Mouse (Mus musculus): ENCODE measurements around the gene Cuedc2.
A peak's percentile ranks its signal among the peaks of the same experiment; 100 is the strongest.

Gene Cuedc2

DNA sequence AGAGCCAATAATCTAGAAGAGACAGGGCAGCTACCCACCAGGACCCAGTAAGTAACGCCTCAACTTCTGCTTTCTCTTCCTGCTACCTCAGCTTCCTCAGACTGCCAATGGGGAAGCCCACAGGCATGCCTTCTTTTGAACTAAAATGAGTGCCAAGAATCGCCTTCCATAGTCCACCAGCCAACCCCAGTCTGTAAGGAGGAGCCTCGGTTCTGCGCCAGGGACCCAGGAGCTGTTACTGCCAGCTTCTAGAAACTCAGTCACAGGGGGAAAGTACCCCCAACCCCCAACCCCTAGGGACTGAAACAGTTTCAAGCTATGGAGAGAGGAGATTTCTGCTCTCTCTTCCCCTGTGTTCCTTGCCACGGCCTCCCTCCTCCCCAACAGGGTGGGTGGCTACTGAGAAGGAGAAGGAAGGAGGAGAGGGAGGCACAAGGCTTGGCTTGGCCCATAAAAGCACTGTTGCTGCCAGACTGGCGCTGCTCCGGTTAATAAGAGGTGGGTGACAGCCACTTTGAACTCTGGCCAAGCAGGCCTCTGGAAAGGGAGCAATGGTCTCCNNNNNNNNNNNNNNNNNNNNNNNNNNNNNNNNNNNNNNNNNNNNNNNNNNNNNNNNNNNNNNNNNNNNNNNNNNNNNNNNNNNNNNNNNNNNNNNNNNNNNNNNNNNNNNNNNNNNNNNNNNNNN is 927 bp upstream of the Cuedc2 start:
- DNase-seq (ENCODE audit: low read depth) = peak; percentile 85

DNA sequence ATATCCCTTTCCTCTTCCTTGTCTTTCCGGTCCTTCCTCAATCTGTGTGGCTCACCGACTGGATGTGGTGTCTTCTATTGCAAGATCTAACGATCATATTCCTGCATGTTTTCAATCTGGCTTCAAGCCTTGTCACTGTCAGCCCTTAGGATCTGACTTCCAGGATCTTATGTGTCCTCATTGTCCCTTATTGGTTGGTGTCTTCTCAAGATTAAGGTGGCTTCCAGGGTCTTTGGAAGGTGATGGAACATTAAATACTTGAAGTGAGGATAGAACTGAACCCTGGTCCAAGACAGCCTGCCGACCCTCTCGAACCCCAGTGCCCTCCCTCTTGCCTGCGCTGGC is 412 bp upstream of the Cuedc2 start:
- no peak for DNase-seq (ENCODE audit: low read depth)

DNA sequence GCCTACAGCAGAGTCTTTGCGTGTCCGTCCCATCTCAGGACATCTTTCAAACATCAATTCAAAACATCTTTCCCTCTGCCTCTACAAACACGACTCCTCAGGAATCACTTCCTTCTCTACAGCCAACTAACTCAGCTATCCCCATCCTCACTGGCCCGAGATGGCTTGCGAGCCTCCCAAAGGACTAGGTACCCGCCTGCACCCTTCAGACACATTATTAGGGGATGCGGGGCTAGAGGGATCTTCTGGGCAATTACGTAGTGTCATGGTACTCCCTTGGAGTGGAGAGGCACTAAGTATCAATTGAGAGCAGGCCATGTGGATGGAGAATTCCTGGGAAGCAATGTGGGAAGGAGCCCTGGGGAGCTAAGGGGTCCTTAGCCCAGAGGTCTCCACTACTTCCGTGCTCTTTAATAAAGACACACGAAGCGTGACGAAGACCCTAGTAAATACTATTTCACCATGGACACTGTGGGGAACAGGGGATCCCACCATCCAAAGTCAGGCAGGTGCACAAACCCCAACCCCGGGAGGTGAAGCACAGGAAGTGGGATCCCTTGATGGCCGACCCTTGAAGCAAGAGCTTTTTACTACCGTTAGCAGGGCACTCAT is 677 bp downstream of the Cuedc2 start:
- no peak for DNase-seq (ENCODE audit: low read depth)

DNA sequence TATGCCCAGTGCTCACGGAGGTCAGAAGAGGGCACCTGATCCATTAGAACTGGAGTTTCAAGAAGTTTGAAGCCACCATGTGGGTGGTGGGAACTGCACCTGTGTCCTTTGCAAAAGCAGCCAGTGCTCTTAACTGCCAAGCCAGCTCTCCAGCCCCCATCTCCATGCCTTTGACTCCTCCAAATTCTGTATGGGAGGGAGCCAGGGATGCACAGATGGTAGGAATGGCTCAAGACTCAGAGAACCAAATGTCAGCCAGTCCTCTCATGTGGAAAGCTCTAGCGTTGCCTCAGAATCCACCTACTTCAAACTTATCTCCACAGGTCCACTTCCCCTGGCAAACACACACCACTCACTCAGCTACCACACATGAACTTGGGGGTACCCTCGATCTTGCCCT is 4.6 kb downstream of the Cuedc2 start:
- no peak for DNase-seq (ENCODE audit: low read depth)

DNA sequence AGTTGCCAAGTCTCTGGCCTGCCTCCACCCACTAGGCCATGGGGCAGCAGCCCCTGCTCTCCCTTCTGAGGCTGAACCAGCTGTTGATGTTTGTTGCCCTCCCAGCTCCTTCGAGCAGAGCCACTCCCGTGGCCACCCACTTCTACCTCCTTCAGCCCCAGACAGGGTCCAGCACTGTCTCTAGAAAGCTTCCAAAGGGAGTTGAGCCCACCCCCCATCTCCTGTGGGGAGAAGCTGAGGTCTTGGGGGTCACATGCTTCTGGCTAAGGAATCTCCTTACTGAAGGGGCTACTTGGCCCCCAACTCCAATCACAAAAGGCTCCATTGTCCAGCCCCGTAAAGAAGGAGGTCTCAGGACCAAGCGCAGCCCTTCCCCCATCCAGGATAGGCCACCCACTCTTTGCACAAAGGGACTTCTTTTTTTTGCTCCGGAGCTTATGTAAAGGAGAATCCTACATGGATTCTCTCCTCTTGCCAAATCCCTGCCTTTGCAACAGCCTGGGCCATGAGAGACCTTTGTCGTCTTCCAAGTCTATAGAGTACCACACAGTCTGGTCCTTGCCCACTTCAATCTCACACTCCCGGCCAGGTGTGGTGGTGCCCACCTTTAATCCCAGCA is 5.7 kb downstream of the Cuedc2 start:
- DNase-seq (ENCODE audit: low read depth) = no peak

DNA sequence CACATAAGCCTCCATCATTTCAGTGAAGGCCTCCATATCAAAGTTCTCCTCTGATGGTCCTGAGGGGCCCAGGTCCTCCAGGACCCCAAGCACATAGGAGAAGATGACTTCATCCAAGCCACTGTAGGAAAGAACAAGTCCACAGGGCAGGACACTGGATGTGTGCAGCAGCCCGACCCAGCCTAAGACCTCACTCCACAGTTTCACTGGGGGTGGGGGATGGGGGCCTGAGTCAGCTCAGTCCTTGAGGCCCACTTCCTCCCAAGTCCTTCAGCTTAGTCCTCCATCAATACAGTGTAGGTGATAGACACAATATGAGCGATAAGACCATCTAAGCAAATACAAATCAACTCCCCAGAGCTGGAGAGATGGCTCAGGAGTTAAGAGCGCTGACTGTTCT is 6.6 kb downstream of the Cuedc2 start:
- DNase-seq (ENCODE audit: low read depth) = no peak

DNA sequence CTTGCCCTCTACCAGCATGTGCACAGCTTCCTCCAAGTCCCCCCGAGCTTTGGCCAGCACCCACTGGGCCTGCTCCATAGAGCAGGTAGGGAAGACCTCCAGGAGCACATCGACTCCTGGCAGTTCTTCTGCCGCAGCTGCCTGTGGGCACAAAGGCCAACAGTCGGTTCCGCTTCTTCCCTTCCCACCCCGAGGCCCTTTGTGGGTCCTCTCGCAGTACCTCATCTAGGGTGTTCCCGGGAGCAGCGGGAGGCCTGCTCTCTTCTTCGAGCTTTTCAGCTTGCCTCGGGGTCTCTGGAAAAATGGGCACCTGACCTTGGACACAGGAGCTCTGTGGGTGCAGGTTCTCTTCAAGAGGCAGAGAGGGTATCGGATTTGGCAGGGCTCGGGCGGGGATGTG is 7.2 kb downstream of the Cuedc2 start:
- DNase-seq (ENCODE audit: low read depth) = no peak

DNA sequence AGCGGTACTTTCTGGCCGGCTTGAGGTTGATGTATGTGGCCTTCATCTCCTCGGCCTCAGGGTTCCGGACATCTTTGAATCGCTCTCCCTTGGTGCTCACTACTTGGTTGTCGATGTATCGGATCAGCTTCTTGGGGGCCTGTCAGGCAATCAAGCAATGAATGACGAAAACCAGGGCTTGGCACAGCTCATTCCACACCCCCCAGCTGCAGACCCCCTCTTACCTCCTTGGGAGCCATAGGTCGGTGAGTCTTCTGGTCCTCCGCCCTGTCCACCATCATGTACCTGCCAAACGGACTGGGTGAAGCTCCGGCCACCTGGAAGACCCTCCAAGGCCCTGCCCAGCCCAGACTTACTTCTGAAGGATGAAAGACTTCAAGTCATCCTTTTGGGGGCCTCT is 7.8 kb downstream of the Cuedc2 start:
- DNase-seq (ENCODE audit: low read depth) = no peak

DNA sequence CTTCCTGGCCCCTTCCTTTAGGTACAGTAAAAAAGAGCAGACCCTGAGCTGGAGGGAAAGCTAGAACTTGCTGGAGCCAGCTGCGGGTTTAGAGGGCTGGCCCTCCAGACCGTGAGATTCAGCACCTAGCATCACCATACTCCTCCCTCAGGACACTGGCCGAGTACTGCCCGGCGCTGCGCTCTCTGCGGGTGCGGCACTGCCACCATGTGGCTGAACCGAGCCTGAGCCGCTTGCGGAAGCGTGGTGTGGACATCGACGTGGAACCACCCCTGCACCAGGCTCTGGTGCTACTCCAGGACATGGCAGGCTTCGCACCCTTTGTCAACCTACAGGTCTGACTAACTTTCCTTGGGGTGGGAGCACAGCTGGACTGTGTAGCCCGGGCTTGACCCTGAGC is 8.6 kb downstream of the Cuedc2 start:
- DNase-seq (ENCODE audit: low read depth) = peak; percentile 96

DNA sequence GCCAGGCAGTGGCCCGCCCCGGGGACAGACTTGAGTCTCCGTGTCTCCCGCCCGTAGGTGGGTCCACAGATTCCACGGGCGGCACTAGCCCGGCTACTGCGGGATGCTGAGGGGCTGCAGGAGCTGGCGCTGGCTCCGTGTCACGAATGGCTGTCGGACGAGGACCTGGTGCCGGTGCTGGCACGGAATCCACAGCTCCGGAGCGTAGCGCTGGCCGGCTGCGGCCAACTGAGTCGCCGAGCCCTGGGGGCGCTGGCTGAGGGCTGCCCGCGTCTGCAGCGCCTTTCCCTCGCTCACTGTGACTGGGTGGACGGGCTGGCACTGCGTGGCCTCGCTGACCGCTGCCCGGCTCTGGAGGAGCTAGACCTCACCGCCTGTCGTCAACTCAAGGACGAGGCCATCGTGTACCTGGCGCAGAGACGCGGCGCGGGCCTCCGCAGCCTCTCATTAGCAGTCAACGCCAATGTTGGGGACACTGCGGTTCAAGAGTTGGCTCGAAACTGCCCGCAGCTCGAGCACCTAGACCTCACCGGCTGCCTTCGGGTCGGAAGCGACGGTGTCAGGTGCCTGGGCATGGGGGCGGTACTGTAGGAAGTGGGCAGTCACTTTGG is 9.4 kb downstream of the Cuedc2 start:
- peak; percentile 49 for DNase-seq (ENCODE audit: low read depth)

DNA sequence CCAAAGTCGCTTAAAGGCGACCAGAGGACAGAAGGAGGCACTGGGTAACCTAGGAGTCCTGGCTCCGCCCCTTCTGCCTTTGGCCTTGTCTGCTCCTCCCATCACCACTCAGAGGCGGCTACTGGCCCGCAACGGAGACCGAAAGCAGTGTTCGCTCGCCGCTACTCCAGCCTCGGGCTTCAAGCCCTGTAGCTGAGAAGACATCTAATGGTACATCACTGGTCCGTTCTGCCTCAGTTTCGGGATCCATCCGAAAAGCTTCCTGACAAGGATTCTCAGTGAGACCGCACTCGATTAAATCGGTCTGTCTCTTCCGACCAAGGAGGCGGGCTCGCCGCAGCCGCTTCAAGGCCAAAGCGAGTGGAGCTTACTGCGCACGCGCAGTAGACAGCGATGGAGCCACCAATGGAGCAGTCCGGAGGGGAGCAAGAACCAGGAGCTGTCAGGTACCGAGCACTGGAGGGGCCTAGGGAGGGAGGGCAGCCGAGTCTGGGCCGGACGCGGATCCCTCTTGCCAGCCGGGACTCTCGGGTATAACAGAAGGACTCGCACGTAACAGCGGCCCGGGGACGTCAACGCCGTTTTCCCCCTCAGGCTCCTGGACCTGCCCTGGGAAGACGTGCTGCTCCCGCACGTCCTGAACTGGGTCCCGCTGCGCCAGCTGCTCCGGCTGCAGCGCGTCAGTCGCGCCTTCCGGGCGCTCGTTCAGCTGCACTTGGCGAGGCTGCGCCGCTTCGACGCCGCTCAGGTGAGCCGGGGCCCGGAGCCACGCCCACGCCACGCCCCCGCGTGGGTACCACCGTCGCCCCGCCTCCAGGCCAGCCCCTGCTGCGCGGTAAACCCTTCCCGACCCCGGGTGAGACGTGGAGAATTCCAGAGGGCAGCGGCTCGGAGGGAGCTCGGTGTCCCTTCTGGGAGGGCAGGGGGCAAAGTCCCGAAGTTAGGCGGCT is 10.1 kb downstream of the Cuedc2 start, which contains the start of gene Fbxl15:
Gene Fbxl15 (plus strand): TSS at position 104 of the 950 bp plus-strand sequence.
- DNase-seq (ENCODE audit: low read depth) = peak; percentile 99

DNA sequence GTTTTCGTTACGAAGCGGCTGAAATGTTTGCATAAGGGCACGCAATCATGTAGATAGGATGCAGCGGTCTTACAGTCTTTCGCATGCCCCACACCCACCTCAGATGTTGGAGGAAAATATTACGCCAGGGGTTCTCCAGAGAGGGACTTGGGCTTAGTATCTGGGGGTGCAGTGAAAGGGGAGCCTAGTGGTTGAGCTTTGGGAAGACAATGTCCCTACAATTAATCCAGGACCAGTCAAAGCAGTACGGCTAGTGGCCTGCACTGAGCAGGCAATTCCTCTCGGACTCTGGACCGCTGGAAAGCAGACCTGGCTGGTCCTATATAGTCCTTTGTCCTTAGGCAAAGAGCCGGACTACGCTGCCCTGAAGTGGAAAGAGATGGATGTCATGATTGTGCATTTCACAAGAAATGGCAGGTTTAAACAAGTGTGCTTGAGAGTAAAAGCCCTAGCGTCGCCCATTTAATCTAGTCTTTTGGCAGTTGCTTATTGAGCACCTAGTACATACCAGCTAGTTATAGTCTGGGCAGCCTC is 10.9 kb downstream of the Cuedc2 start:
- DNase-seq (ENCODE audit: low read depth) = no peak

DNA sequence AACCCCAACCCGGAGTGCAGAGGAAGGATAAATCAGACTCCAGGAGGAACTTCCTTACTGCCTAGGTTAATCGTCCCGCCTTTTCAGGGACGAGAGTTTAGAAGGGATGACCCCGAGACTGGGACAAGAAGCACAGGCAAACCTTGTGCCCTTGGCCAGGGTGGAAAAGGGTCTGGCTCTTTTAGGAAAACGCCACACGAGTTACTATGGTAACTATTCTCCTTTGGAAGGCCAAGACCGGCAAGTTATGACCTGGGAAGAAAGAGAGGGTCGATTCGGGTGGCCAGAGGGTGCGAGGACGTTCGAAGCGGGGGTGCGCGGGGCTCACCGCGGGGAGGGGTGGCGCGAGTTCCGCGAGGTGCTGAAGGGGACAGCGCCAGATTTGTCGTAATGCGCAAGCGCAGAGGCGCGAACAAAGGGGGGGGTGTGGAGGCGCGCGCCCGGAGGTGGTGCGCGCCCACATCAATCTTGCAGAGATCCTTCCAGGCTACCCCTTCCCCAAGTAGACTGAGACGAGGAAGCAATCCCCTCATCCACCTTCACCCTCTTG is 11.7 kb downstream of the Cuedc2 start, which contains the start of gene Psd:
Gene Psd (minus strand): TSS at position 401 of the 550 bp plus-strand sequence.
- no peak for DNase-seq (ENCODE audit: low read depth)

DNA sequence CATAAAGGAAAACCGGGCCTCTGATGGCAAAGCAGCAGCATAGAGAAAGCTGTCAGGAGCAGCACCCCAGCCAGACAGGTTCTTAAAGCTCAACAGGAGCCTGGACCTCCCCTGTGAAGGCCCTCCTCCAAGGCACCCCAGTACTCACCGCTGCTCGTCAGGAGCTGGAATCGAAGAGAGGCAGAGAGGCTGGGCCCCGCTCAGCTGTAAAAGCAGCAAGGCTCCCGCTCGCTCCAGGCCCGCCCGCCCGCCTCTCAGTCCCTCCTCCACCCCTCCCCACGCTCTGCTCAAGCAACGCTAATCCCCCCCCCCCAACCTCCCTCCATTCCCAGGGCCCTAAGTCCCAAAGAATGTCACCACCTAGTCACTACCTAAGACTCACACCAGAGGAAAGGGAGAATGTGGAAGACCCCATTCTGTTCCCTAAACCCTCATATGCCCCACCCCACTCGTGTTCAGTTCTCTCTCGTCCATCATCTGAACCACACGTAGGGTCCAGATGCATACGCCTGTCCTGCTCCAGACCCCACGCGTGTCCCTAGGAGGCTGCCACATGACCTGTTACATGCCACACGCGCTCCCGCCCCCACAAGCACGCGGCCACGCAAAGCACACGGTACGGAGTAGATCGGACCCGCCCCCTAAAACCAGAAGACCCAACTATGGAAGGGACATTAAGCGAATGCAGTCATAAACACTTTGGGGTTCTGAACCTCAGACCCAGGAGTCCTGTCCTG is 12.3 kb downstream of the Cuedc2 start:
- DNase-seq (ENCODE audit: low read depth) = no peak

DNA sequence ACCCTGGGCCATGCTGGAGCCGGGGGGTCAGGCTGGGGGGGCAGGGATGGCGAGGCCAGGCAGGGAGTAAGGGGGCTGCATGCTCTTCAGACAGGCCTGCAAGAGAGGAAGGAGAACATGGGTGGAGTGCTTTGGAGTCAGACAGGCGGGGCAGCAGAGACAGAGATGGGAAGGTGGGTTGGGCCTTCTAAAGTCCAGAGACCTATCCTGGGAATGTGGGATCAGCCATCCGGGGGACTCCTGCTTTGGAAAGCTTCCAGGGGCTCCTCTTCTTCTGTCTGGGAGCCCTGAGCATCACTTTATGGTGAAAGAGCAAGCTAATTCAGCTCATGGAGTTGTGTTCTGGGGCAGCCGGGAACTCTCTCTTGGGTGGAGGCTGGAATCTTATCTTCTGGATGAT is 13.6 kb downstream of the Cuedc2 start:
- DNase-seq (ENCODE audit: low read depth) = no peak

DNA sequence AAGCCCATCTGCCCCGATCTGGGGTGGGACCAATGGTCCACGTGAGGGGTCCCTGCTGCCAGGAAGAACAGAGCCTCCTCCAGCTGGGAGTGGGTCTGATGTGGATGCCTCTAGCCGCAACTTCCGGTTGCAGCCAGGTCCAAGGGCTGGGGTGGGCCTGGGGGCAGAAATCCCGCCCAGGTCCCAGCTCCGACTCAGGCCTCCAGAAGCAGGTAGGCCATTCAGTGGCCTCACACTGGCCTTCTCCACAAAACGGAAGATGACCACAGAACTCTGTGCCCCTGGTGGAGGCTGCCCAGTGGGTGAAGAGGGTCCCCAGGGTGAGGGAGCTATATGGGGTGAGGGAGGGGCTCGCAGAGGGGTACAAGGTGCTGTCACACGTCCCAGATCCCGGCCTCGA is 14.1 kb downstream of the Cuedc2 start:
- no peak for DNase-seq (ENCODE audit: low read depth)

DNA sequence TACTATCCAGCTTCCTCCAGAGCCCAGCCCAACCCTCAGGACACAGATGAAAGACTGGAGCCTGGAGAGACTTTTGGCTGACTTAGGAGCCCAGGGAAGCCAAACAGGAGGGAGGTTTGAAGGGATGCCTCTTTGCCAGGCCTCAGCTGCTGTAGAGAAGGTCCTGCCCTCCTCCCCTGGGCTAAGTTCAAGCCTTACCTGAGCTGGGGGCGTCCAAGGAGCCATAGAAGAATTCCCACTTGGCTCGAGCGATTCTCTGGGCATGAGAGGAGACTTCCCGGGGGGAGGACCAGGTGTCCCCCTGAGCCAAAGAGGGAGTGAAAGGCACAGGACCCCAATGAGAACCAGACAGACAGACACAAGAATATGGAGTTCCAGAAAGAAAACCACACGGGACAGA is 14.8 kb downstream of the Cuedc2 start:
- no peak for DNase-seq (ENCODE audit: low read depth)

DNA sequence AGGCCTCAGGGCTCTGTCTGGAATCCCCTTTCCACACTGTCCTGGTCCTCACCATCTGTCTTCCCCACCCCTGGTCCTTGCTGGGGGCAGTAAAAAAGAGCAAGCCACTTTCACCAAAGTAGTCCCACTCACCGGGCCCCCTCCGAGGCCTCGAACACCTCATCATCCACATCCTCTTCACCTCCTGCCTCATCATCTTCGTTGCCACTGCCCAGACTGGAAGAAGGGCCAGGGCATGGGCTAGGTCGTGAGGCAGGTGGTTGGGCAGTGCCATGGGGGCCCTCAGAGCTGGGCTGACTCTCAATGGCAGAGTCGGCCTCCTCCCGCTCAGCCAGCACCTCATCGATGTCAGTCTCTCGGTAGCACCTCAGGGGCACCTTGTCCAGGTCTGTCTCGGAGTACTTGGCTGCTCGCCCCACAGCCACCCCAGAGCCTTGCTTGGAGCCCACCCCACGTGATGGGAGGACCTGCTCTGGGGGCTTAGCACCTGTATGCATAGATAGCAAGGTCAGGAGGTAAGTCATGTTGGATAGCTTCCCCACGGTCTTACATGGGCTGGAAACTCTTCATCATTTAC is 15.4 kb downstream of the Cuedc2 start:
- no peak for DNase-seq (ENCODE audit: low read depth)

DNA sequence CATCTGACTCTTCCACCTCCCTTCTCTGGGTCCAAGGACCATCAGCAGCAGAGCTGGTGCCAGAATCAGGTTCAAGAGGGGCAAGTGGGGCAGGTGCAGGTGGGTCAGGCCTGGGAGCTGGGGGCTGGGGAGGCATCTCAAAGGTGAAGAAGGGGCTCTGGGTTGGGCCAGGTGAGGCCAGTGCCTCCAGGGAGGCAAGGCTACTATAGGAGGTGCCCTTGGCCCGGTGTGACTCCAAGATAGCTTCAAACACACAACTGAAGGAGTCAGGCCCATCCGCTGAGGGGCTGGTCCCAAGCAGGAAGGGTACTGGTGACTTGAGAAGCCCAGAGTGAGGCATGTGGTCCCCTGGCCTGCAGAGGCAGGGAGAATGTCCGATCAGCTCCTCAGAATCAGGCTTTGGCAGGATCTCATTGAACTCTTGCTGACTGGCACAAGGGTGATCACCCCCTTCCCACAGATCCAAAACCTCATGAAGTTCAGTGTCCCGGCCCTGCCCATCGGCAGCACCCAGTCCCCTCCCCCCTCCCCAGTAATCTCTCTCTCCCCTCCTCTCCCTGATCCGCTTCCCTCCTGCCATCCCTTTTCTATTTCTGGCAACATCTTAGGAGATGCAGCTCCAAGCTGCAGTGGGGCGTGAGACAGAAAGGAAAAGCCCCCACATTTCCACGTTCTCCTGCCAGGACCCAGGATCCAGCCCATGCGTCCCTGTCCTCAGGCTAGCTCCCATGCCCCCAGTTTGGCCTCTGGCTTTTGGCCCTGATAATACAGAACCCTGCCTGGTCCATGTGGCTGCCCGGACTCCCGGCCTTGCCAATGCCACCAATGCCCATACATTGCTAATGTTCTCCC is 16.1 kb downstream of the Cuedc2 start:
- no peak for DNase-seq (ENCODE audit: low read depth)

Measured in NIH3T3 (cell line).